Mouse (Mus musculus): Measurements from ENCODE around the gene Wdr45b. TPM values are rescaled to one million over a fixed set of nuclear protein-coding genes. Genes with fewer than 3 reads are reported as not detected.

Wdr45b gene
- 77.7 TPM for polyA plus RNA-seq (2017; shearing (Covaris generic))

GRCm38 (mm10) chr11:121354091-121354707 is at the start of gene Wdr45b:
TSS of gene Wdr45b (minus strand) at chr11:121354445.

GRCm38 (mm10) chr11:121387750-121388553 is 33.7 kb upstream of the Wdr45b start, which contains the start of gene Rab40b:
TSS of gene Rab40b (minus strand) at chr11:121388251.

Other genes with a start within 250 kb of the Wdr45b start
- not detected for gene Tex19.2, start 235.8 kb downstream of the Wdr45b start, polyA plus RNA-seq (2017; shearing (Covaris generic))
- not detected for gene Tex19.1, start 208.3 kb downstream of the Wdr45b start, polyA plus RNA-seq (2017; shearing (Covaris generic))
- gene Uts2r, start 194.2 kb downstream of the Wdr45b start, polyA plus RNA-seq (2017; shearing (Covaris generic)), result not detected
- gene Hexdc, start 150.0 kb downstream of the Wdr45b start, polyA plus RNA-seq (2017; shearing (Covaris generic)), result 3.2 TPM
- gene Ogfod3, start 149.7 kb downstream of the Wdr45b start, polyA plus RNA-seq (2017; shearing (Covaris generic)), result 17.1 TPM
- gene Cybc1, start 125.1 kb downstream of the Wdr45b start, polyA plus RNA-seq (2017; shearing (Covaris generic)), result 88.5 TPM
- gene Narf, start 117.2 kb downstream of the Wdr45b start, polyA plus RNA-seq (2017; shearing (Covaris generic)), result 33.2 TPM
- 21.4 TPM for gene Foxk2, start 94.5 kb downstream of the Wdr45b start, polyA plus RNA-seq (2017; shearing (Covaris generic))
- not detected for gene Rab40b, start 33.8 kb upstream of the Wdr45b start, polyA plus RNA-seq (2017; shearing (Covaris generic))
- 0.63 TPM for gene Fn3krp, start 67.0 kb upstream of the Wdr45b start, polyA plus RNA-seq (2017; shearing (Covaris generic))
- gene Fn3k, start 80.5 kb upstream of the Wdr45b start, polyA plus RNA-seq (2017; shearing (Covaris generic)), result not detected
- 36.6 TPM for gene Tbcd, start 97.5 kb upstream of the Wdr45b start, polyA plus RNA-seq (2017; shearing (Covaris generic))
- gene Zfp750, start 164.9 kb upstream of the Wdr45b start, polyA plus RNA-seq (2017; shearing (Covaris generic)), result 0.10 TPM